1 mouse cellular context compared by ENCODE assay signal in genomic region chr7:24391687-24392086, GRCm38 (mm10).
TF ChIP-seq lines count a peak whose summit lies in the region.

No protein-coding gene starts in this region.

TF ChIP-seq in MEL, 35 proteins besides CTCF, POLR2A, EP300 and RAD21:
- TF ChIP-seq BHLHE40 (IDR thresholded peaks at IDR 0.05; ENCODE audit: borderline replicate concordance, low read depth, low read length): peak; percentile 33; the same call in 1 of the 2 replicates
- TF ChIP-seq GATA1 (IDR thresholded peaks at IDR 0.05; ENCODE audit: low read depth, low read length): peak; percentile 31; the same call in 1 of the 2 replicates
- no peak for TF ChIP-seq ETS1 (IDR thresholded peaks at IDR 0.05; ENCODE audit: low read depth, low read length)
- TF ChIP-seq GABPA (IDR thresholded peaks at IDR 0.05; ENCODE audit: low read depth, low read length): no peak
- TF ChIP-seq HCFC1 (IDR thresholded peaks at IDR 0.05; ENCODE audit: low read depth, low read length): no peak
- TF ChIP-seq MEF2A (IDR thresholded peaks at IDR 0.05; ENCODE audit: extremely low read depth, insufficient replicate concordance, low read depth, low read length, poor library complexity, severe bottlenecking): no peak
- TF ChIP-seq MAFK (IDR thresholded peaks at IDR 0.05; ENCODE audit: borderline replicate concordance, low read depth, low read length): no peak
- 0 out of 2 replicates have a peak, but pooled peaks have one; percentile 14 for TF ChIP-seq RCOR1 (IDR thresholded peaks at IDR 0.05; ENCODE audit: low read depth, low read length)
- no peak for TF ChIP-seq ZC3H11A (IDR thresholded peaks at IDR 0.05; ENCODE audit: low read depth, low read length)
- TF ChIP-seq USF2 (IDR thresholded peaks at IDR 0.05; ENCODE audit: borderline replicate concordance in 1 of 2, insufficient read depth in 1 of 2, low read depth in 1 of 2, low read length in 2 of 2): no peak
- no peak for TF ChIP-seq NELFE (IDR thresholded peaks at IDR 0.05; ENCODE audit: low read depth, low read length)
- TF ChIP-seq TCF12 (IDR thresholded peaks at IDR 0.05; ENCODE audit: low read depth, low read length): no peak
- TF ChIP-seq E2F4 (IDR thresholded peaks at IDR 0.05; ENCODE audit: borderline replicate concordance, low read depth, low read length): no peak
- peak; percentile 76 for TF ChIP-seq ZNF384 (IDR thresholded peaks at IDR 0.05; ENCODE audit: low read depth, low read length)
- peak; percentile 65; the same call in 1 of the 2 replicates for TF ChIP-seq USF1 (IDR thresholded peaks at IDR 0.05; ENCODE audit: low read depth, low read length)
- no peak for TF ChIP-seq MYB (IDR thresholded peaks at IDR 0.05; ENCODE audit: low read depth, low read length)
- no peak for TF ChIP-seq MXI1 (IDR thresholded peaks at IDR 0.05; ENCODE audit: low read depth, low read length)
